Mouse (Mus musculus): Measurements from ENCODE around the gene Ppp4r2. TPM values are rescaled to one million over a fixed set of nuclear protein-coding genes. Genes with fewer than 3 reads are reported as not detected.

Ppp4r2 gene
- total RNA-seq (2017): 76.1 and 92.9 TPM in 2 replicates

- peak; percentile 96 for ATAC-seq (replicated peaks; ENCODE audit: low read depth, poor library complexity, severe bottlenecking)
These were observed at the start of gene Ppp4r2 for GRCm38 (mm10) chr6:100833355-100833754. TSS of gene Ppp4r2 (plus strand) at chr6:100833622.

GRCm38 (mm10) chr6:100787726-100788125, 45.7 kb upstream of the Ppp4r2 start:
- ATAC-seq (replicated peaks; ENCODE audit: low read depth, poor library complexity, severe bottlenecking): no peak

- ATAC-seq (replicated peaks; ENCODE audit: low read depth, poor library complexity, severe bottlenecking): no peak
These were observed 44.3 kb upstream of the Ppp4r2 start for GRCm38 (mm10) chr6:100789161-100789560.

- ATAC-seq (replicated peaks; ENCODE audit: low read depth, poor library complexity, severe bottlenecking): no peak
These were observed 41.3 kb upstream of the Ppp4r2 start for GRCm38 (mm10) chr6:100792055-100792659.

- ATAC-seq (replicated peaks; ENCODE audit: low read depth, poor library complexity, severe bottlenecking): no peak
These were observed 40.3 kb upstream of the Ppp4r2 start for GRCm38 (mm10) chr6:100792973-100793769.

- ATAC-seq (replicated peaks; ENCODE audit: low read depth, poor library complexity, severe bottlenecking): no peak
These were observed 37.6 kb upstream of the Ppp4r2 start for GRCm38 (mm10) chr6:100795797-100796196.

- no peak for ATAC-seq (replicated peaks; ENCODE audit: low read depth, poor library complexity, severe bottlenecking)
These were observed 34.1 kb upstream of the Ppp4r2 start for GRCm38 (mm10) chr6:100799290-100799689.

- ATAC-seq (replicated peaks; ENCODE audit: low read depth, poor library complexity, severe bottlenecking): no peak
These were observed 33.7 kb upstream of the Ppp4r2 start for GRCm38 (mm10) chr6:100799766-100800165.

- peak; percentile 60 for ATAC-seq (replicated peaks; ENCODE audit: low read depth, poor library complexity, severe bottlenecking)
These were observed 32.9 kb upstream of the Ppp4r2 start for GRCm38 (mm10) chr6:100800497-100800955.

- no peak for ATAC-seq (replicated peaks; ENCODE audit: low read depth, poor library complexity, severe bottlenecking)
These were observed 30.9 kb upstream of the Ppp4r2 start for GRCm38 (mm10) chr6:100802381-100803083.

GRCm38 (mm10) chr6:100803250-100803649, 30.2 kb upstream of the Ppp4r2 start:
- ATAC-seq (replicated peaks; ENCODE audit: low read depth, poor library complexity, severe bottlenecking): no peak

- ATAC-seq (replicated peaks; ENCODE audit: low read depth, poor library complexity, severe bottlenecking): no peak
These were observed 26.2 kb upstream of the Ppp4r2 start for GRCm38 (mm10) chr6:100807187-100807586.

- no peak for ATAC-seq (replicated peaks; ENCODE audit: low read depth, poor library complexity, severe bottlenecking)
These were observed 25.7 kb upstream of the Ppp4r2 start for GRCm38 (mm10) chr6:100807746-100808145.

GRCm38 (mm10) chr6:100808221-100808778, 25.1 kb upstream of the Ppp4r2 start:
- no peak for ATAC-seq (replicated peaks; ENCODE audit: low read depth, poor library complexity, severe bottlenecking)

- no peak for ATAC-seq (replicated peaks; ENCODE audit: low read depth, poor library complexity, severe bottlenecking)
These were observed 23.3 kb upstream of the Ppp4r2 start for GRCm38 (mm10) chr6:100810117-100810516.

- ATAC-seq (replicated peaks; ENCODE audit: low read depth, poor library complexity, severe bottlenecking): no peak
These were observed 21.7 kb upstream of the Ppp4r2 start for GRCm38 (mm10) chr6:100811731-100812130.

GRCm38 (mm10) chr6:100821367-100821766, 12.1 kb upstream of the Ppp4r2 start:
- no peak for ATAC-seq (replicated peaks; ENCODE audit: low read depth, poor library complexity, severe bottlenecking)

GRCm38 (mm10) chr6:100823356-100823755, 10.1 kb upstream of the Ppp4r2 start:
- no peak for ATAC-seq (replicated peaks; ENCODE audit: low read depth, poor library complexity, severe bottlenecking)

GRCm38 (mm10) chr6:100824381-100824965, 8.9 kb upstream of the Ppp4r2 start:
- no peak for ATAC-seq (replicated peaks; ENCODE audit: low read depth, poor library complexity, severe bottlenecking)

- no peak for ATAC-seq (replicated peaks; ENCODE audit: low read depth, poor library complexity, severe bottlenecking)
These were observed 7.4 kb upstream of the Ppp4r2 start for GRCm38 (mm10) chr6:100826046-100826445.
